Mouse (Mus musculus) urinary bladder, postnatal 25 days (tissue): Measurements from ENCODE around the gene Uso1.
A peak's percentile ranks its signal among the peaks of the same experiment; 100 is the strongest.

Experiments used
- DNase-seq: peaks from one replicate; pipeline ENCODE4 v3.0.0; 2022; ENCODE audit warnings: low spot score

The Uso1 gene

GRCm38 (mm10) chr5:92196895-92197811 lies 59.4 kb downstream of the Uso1 start:
- DNase-seq: no peak

GRCm38 (mm10) chr5:92198266-92198665 lies 60.5 kb downstream of the Uso1 start:
- no peak for DNase-seq

- DNase-seq: no peak
Measured at GRCm38 (mm10) chr5:92204162-92205036, 66.7 kb downstream of the Uso1 start.

- no peak for DNase-seq
Measured at GRCm38 (mm10) chr5:92205184-92205583, 67.4 kb downstream of the Uso1 start.

- no peak for DNase-seq
Measured at GRCm38 (mm10) chr5:92205706-92206105, 68.0 kb downstream of the Uso1 start.

- no peak for DNase-seq
Measured at GRCm38 (mm10) chr5:92206121-92206520, 68.4 kb downstream of the Uso1 start.

- no peak for DNase-seq
Measured at GRCm38 (mm10) chr5:92210205-92210604, 72.5 kb downstream of the Uso1 start.

GRCm38 (mm10) chr5:92212231-92212630 lies 74.5 kb downstream of the Uso1 start:
- no peak for DNase-seq

GRCm38 (mm10) chr5:92215308-92215707 lies 77.6 kb downstream of the Uso1 start, which contains the start of gene U90926:
U90926 (minus strand) TSS chr5:92215408.
- no peak for DNase-seq

- DNase-seq: no peak
Measured at GRCm38 (mm10) chr5:92218915-92219793, 81.4 kb downstream of the Uso1 start.

GRCm38 (mm10) chr5:92219826-92220225 lies 82.1 kb downstream of the Uso1 start:
- peak; percentile 16 for DNase-seq

GRCm38 (mm10) chr5:92220287-92220902 lies 82.7 kb downstream of the Uso1 start:
- no peak for DNase-seq

- DNase-seq: no peak
Measured at GRCm38 (mm10) chr5:92227782-92228181, 90.0 kb downstream of the Uso1 start.

- no peak for DNase-seq
Measured at GRCm38 (mm10) chr5:92228776-92229175, 91.0 kb downstream of the Uso1 start.

GRCm38 (mm10) chr5:92229514-92229913 lies 91.8 kb downstream of the Uso1 start:
- DNase-seq: no peak

GRCm38 (mm10) chr5:92230306-92230705 lies 92.6 kb downstream of the Uso1 start:
- DNase-seq: no peak

GRCm38 (mm10) chr5:92231836-92232235 lies 94.1 kb downstream of the Uso1 start:
- DNase-seq: no peak

GRCm38 (mm10) chr5:92233366-92233765 lies 95.6 kb downstream of the Uso1 start:
- DNase-seq: no peak

- no peak for DNase-seq
Measured at GRCm38 (mm10) chr5:92234939-92235557, 97.3 kb downstream of the Uso1 start.

- DNase-seq: peak; percentile 57
Measured at GRCm38 (mm10) chr5:92239333-92240232, 101.8 kb downstream of the Uso1 start.
